Mouse (Mus musculus) hindbrain, embryonic 16.5 days (tissue): ENCODE data around the gene 3425401B19Rik. TPM values are rescaled to one million over a fixed set of nuclear protein-coding genes. Genes with fewer than 3 reads are reported as not detected.
A peak's percentile ranks its signal among the peaks of the same experiment; 100 is the strongest.

Source experiments
- ATAC-seq: fragments of 200-750 bp; cut with Nextera tagmentation; 2 replicates; pipeline ENCODE4 v1.8.0; 2017; ENCODE audit warnings: moderate TSS enrichment, moderate library complexity
- H3K27ac ChIP-seq: fragments of 300-500 bp; sonication (generic); 2 replicates; pipeline ENCODE4 v1.5.1; 2014; ENCODE audit warnings: low read depth, mild to moderate bottlenecking, control low read depth, low read length, moderate library complexity
- H3K27me3 ChIP-seq: fragments of 300-500 bp; sonication (generic); replicated peaks from 2 replicates; pipeline ENCODE4 v1.6.1; 2014; ENCODE audit warnings: low read length; ENCODE audit not compliant: control insufficient read depth, insufficient read depth
- H3K36me3 ChIP-seq: fragments of 300-500 bp; sonication (generic); 2 replicates; pipeline ENCODE4 v1.6.1; 2014; ENCODE audit warnings: mild to moderate bottlenecking, low read length, moderate library complexity, mixed read lengths; ENCODE audit not compliant: control insufficient read depth, insufficient read depth
- H3K4me1 ChIP-seq: fragments of 300-500 bp; sonication (generic); 2 replicates; pipeline ENCODE4 v1.6.1; 2014; ENCODE audit warnings: low read depth, low read length; ENCODE audit not compliant: control insufficient read depth, insufficient read depth
- H3K4me2 ChIP-seq: fragments of 300-500 bp; sonication (generic); 2 replicates; pipeline ENCODE4 v1.6.1; 2014; ENCODE audit warnings: mild to moderate bottlenecking, low read length, control low read depth, moderate library complexity
- H3K4me3 ChIP-seq: fragments of 300-500 bp; sonication (generic); 2 replicates; pipeline ENCODE4 v1.5.1; 2014; ENCODE audit warnings: mild to moderate bottlenecking, low read length, control low read depth, moderate library complexity
- H3K9ac ChIP-seq: fragments of 300-500 bp; sonication (generic); 2 replicates; pipeline ENCODE4 v1.6.1; 2014; ENCODE audit warnings: low read depth, mild to moderate bottlenecking, control low read depth, low read length, moderate library complexity
- H3K9me3 ChIP-seq: fragments of 300-500 bp; sonication (generic); 2 replicates; pipeline ENCODE4 v1.6.1; 2014; ENCODE audit warnings: mild to moderate bottlenecking, low read length, moderate library complexity; ENCODE audit not compliant: control insufficient read depth
- WGBS: fragments of 180-500 bp; shearing (Covaris S2); extraction: QIAGEN DNeasy Blood & Tissue Kit; methylation state at CpG from one replicate; pipeline ENCODE4 v1.1.7; 2014; 5-methylcytosine and 5-hydroxymethylcytosine counted together
- polyA plus RNA-seq: library from polyadenylated mRNA; unstranded; fragments of >200 nt; fragmentation: Nextera tagmentation; extraction: Ambion mirVana; gene quantifications from 2 replicates; pipeline ENCODE4 v1.2.1, GENCODE M21; 2015

The 3425401B19Rik gene
- polyA plus RNA-seq, 1 experiment from 2014 or later: 0.06 TPM

DNA sequence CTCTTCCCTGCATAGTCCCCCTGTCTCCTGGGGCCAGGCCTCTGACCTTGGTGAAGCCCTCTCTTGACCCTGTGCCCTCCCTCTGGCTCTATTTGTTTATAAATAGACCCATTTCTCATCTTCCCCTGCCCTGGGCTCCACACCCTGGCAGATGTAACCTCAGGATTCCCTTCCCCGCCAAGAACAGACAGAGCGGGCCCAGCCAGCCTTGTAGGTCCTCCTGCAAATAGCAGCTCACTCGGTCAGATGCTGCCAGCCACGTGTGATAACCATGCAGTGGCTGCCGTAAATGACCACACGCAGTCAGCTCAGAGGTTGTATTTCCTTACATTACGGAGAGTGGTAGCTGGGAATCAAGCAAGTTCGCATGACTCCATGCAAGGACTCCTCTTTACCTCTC is 22.8 kb upstream of the 3425401B19Rik start:
- H3K4me2 ChIP-seq: no peak overlapping the region
- no peaks in the 10 kb centered on the region for H3K4me1 ChIP-seq
- no peak overlapping the region for H3K27ac ChIP-seq
- no peak for ATAC-seq
- no peaks in the 10 kb centered on the region for H3K36me3 ChIP-seq
- H3K4me3 ChIP-seq: no peak overlapping the region
- H3K27me3 ChIP-seq: no peaks in the 10 kb centered on the region
- H3K9me3 ChIP-seq: no peaks in the 10 kb centered on the region
- 69% methylated on average over 8 of the region's 8 CpGs for WGBS
- no peak overlapping the region for H3K9ac ChIP-seq

DNA sequence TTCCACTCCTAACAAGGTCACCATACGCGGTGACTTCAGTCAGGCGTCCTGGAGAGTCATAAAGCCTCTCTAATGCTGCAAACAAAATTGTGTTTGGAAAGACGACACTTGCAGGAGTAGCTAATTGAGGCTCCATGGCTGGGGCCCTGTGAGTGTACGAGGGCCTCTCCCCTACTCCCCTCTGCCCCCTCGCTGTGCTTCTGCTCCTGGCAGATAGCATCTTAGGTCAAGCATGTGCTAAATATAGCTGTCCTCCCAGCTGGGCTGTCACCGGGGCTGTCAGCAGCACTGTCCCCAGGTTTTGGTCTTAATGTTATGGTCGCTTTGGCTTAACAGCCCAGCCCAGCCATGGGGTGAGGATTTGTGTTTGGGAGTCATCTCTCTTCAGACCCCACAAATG is 15.9 kb upstream of the 3425401B19Rik start:
- 57% methylated on average over 8 of the region's 8 CpGs for WGBS
- H3K4me1 ChIP-seq: no peaks in the 10 kb centered on the region

DNA sequence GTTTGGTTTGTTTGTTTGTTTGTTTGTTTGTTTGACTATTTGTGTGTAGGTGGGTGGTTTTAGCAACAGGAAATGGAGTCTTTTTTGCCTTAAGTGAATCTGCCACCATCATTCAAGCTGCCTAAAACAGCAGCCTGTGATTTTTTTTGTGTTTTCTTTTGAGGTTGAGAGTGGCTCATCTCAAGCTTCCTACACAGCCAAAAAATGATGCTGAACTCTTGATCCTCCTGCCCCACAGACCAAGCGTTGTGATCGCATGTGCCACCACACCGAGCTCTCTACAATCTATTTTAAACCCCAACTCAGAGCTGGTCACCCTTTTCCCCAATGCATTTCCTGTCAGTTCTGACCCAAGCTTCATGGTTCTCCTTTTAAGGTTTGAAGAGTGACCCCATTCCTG is 13.5 kb upstream of the 3425401B19Rik start:
- Histone ChIP-seq H3K4me3 (no peak overlapping the region), H3K27me3 (no peaks in the 10 kb centered on the region), H3K36me3 (no peaks in the 10 kb centered on the region), H3K4me2 (no peak overlapping the region), H3K9ac (no peak overlapping the region), H3K27ac (no peak overlapping the region), H3K4me1 (no peaks in the 10 kb centered on the region), H3K9me3 (no peaks in the 10 kb centered on the region)
- no peak for ATAC-seq
- WGBS: 92% methylated on average over 3 of the region's 3 CpGs

More for the DNA sequence above, 15.9 kb upstream of the 3425401B19Rik start:
- Histone ChIP-seq H3K27me3 (no peaks in the 10 kb centered on the region), H3K4me3 (no peak overlapping the region), H3K9me3 (no peaks in the 10 kb centered on the region), H3K4me2 (no peak overlapping the region), H3K36me3 (no peaks in the 10 kb centered on the region), H3K9ac (no peak overlapping the region), H3K27ac (no peak overlapping the region)
- no peak for ATAC-seq

DNA sequence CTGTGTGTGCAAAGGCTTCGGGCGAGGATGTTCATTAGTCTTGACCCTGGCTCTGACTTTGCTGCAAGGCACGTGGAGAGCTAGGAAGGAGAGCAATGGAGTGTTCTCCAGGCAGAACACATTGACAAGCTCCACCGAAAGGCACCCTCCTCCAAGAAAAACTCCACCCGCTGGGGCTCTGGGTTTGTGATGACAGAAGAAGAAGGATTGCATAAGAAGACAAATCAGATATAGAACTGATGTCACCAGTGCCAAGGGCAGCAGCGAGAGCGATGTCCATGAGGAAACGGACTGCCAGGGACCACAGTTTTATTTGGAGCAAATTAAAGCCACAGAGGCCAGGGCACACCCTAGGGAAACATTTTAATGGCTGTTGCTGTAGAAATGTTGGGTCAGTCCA is 12.7 kb upstream of the 3425401B19Rik start:
- no peak overlapping the region for H3K27ac ChIP-seq
- no peaks in the 10 kb centered on the region for H3K27me3 ChIP-seq
- no peaks in the 10 kb centered on the region for H3K4me1 ChIP-seq
- H3K9ac ChIP-seq: no peak overlapping the region
- H3K9me3 ChIP-seq: no peaks in the 10 kb centered on the region
- H3K4me3 ChIP-seq: no peak overlapping the region
- WGBS: 86% methylated on average over 8 of the region's 8 CpGs
- no peaks in the 10 kb centered on the region for H3K36me3 ChIP-seq
- no peak for ATAC-seq
- no peak overlapping the region for H3K4me2 ChIP-seq

DNA sequence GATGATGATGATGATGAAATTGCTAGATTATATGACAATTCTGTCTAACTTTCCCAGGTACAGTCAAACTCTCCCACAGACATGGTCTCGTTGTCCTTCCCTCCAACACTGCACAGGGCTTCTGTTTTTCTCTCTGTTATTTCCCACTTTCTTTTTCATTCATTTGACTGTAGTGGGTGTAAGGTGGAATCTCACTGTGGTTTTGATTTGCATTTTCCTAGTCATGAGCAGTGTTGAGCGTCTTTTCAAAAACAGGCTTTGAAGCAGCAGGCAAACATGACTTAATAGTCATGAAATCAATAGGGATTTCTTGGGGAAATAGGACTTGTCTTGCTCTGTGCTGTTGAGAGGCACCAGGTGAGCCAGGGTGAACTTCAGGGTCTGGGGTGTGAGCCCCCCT is 11.3 kb upstream of the 3425401B19Rik start:
- H3K27ac ChIP-seq: no peak overlapping the region
- 82% methylated on average over 2 of the region's 2 CpGs for WGBS
- H3K9me3 ChIP-seq: no peaks in the 10 kb centered on the region
- no peaks in the 10 kb centered on the region for H3K4me1 ChIP-seq
- no peak for ATAC-seq
- H3K4me3 ChIP-seq: no peak overlapping the region
- no peaks in the 10 kb centered on the region for H3K27me3 ChIP-seq
- no peaks in the 10 kb centered on the region for H3K36me3 ChIP-seq
- no peak overlapping the region for H3K9ac ChIP-seq
- H3K4me2 ChIP-seq: no peak overlapping the region

DNA sequence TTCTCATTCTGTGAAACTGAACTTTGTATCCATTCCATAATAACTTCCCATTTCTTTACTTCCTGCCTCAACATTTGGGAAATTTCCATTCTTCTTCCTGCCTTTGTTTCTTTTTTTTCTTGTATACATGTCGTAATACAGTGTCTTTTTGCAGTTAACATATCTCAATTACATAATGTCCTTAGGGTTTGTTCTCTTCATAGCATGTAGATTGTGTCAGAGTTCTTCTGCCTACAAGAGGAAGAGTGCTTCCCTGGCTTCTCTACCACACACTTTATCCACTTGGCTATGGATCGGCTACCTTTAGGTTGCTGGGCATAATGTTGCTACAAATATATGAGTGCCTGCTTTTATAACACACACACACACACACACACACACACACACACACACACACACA is 10.8 kb upstream of the 3425401B19Rik start:
- Histone ChIP-seq H3K27ac (no peak overlapping the region), H3K4me1 (no peaks in the 10 kb centered on the region), H3K9ac (no peak overlapping the region), H3K36me3 (no peaks in the 10 kb centered on the region), H3K9me3 (no peaks in the 10 kb centered on the region), H3K4me3 (no peak overlapping the region), H3K4me2 (no peak overlapping the region), H3K27me3 (no peaks in the 10 kb centered on the region)
- no peak for ATAC-seq
- 89% methylated on average over 2 of the region's 2 CpGs for WGBS

DNA sequence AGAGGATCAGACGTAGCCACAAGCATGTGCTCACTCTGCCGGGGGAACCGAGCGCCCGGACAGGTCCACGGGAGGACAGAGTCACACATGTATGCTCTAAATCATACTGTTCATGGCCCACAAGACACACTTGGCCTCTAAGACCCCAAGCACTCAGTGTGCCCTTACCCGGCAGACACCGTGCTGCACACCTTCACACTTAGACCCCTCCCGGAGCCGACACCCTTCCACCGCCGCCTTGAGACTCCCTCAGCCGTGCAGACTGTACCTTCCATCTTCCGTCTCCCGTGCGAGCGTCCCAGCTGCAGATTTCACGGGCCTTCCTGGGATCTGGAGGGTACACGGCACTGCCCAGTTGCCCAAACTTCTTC is 373 bp downstream of the 3425401B19Rik start:
- no peak overlapping the region for H3K4me2 ChIP-seq
- no peak overlapping the region for H3K9ac ChIP-seq
- peaks cover 14% of the 10 kb centered on the region for H3K4me1 ChIP-seq
- H3K27me3 ChIP-seq: no peaks in the 10 kb centered on the region
- H3K27ac ChIP-seq: no peak overlapping the region
- H3K4me3 ChIP-seq: no peak overlapping the region
- no peaks in the 10 kb centered on the region for H3K36me3 ChIP-seq
- 85% methylated on average over 19 of the region's 19 CpGs for WGBS
- no peaks in the 10 kb centered on the region for H3K9me3 ChIP-seq
- no peak for ATAC-seq

DNA sequence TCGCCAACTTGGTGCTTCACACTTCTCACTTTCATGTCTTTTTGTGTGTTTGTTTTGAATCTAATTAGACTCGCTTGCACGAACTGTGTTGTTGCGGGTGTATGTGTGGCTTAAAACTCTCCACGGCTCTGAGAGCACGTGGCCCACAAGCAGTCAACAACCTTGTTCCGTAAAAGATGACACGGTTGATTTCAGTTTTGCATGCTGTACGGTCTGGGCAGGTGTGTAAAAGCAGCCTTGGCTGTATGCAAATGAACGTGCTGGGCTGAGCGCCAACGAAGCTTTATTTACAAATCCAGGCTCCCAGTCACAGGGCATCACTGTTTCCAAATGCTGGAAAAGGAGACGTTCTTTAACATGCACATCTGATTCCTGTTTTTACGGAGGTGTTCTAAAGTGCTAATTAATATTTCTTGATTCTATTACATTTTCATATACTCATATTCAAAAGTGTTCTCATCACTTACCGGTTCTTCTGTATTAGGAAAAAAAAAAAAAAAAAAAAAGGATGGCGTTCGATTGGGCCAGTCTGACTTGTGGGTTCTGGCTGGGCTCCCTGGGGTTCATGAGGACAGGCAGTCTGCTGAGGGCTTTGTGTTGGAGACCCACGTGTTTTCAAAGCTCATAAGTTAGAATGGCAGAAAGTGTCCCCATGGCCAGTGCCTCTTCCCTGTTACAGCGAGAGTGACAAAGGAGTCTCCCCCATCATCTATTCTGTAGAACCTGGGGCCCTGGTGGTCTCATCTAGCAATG is 935 bp downstream of the 3425401B19Rik start:
- Histone ChIP-seq H3K36me3 (no peaks in the 10 kb centered on the region), H3K27ac (no peak overlapping the region), H3K4me1 (peaks cover 14% of the 10 kb centered on the region), H3K27me3 (no peaks in the 10 kb centered on the region), H3K9ac (no peak overlapping the region), H3K9me3 (no peaks in the 10 kb centered on the region), H3K4me2 (peak overlapping the region; percentile 41), H3K4me3 (no peak overlapping the region)
- 29% methylated on average over 19 of the region's 19 CpGs for WGBS
- ATAC-seq: no peak

DNA sequence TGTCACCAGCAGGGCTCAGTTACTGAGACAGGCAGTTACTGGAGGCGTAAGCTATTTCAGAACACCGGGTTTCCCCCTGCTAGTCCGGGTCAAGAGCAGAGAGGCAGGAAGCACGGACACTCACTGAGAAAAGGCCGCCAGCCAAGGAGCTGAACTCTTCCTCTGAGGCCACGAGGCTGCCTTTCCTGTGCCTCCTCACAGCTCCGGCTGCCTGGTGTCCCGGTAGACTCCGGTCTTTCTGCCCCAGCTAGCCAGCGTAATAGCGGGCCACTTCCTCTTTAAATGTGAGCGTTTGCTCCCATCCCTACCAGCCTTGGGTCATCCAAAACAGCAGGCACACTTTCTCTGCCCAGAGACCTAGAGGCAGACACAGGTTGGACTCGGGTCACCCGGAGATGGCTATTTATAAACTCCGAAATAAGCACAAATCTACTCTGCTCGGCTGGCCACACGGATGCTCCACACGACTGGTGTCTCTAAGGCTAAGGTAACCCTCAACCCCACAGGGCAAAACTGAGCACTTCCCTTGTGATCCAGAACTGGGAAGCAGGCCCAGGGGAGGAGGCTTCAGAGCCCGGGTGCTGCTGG is 1.7 kb downstream of the 3425401B19Rik start:
- H3K36me3 ChIP-seq: no peaks in the 10 kb centered on the region
- peaks cover 14% of the 10 kb centered on the region for H3K4me1 ChIP-seq
- H3K9me3 ChIP-seq: no peaks in the 10 kb centered on the region
- 54% methylated on average over 19 of the region's 19 CpGs for WGBS
- no peak overlapping the region for H3K4me3 ChIP-seq
- ATAC-seq: no peak
- no peaks in the 10 kb centered on the region for H3K27me3 ChIP-seq
- no peak overlapping the region for H3K27ac ChIP-seq
- H3K9ac ChIP-seq: no peak overlapping the region
- H3K4me2 ChIP-seq: peak overlapping the region; percentile 41
